In the genomic region with DNA sequence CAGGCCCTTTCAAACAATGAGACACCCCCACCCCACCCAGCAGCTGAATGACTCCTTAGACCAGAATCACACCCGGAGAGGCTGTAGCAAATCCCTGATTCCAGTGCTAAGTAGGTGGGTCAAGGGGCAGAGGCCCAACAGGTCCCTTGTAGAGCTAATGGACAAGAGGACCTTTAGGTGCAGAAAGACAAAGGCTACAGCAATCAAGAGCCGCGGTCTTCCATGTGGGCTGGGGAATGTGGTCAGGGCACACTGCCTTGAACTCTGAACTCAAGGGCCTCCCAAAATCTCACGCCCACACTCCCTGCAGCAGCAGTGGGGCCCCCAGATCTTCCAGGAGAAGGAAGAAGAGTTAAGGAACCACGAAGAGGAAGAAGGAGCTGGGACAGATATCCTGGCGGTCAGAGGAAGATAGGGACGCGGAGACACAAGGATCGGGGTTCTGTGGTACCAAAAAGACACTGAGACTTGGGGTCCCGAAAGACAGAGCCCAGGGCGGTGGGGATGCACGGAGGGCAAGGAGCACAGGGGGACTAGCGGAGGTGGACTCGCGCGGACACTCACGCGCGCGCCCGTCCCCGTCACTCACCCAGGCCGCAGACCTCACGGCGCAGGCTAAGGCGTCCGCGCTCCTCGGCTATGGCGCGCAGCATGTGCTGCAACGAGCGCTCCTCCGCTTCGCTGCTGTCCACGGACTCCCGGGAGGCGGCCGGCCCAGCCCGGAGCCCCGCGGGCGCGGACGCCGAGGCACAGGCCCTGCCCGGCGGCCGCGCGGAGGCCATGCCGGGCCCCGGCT, we compare ENCODE assay signal across 8 mouse cellular contexts. TPM values are rescaled to one million over a fixed set of nuclear protein-coding genes. Genes with fewer than 3 reads are reported as not detected.
DNase-seq lines count a peak whose midpoint lies in the region; ATAC-seq and TF ChIP-seq lines count a peak whose summit lies in the region.

No protein-coding gene starts in this region.

- H3K27me3 ChIP-seq in E14TG2a.4 (ENCODE audit: insufficient read depth, low read length) = peaks cover 37% of the 10 kb centered on the region
- no peaks in the 10 kb centered on the region for H3K27me3 ChIP-seq in heart, embryonic 14.5 days (ENCODE audit: control insufficient read depth, insufficient read depth, low read length)
- 0 out of 2 replicates have a peak, but pooled peaks cover 4% of the 10 kb centered on the region for H3K27me3 ChIP-seq in limb, embryonic 15.5 days
- H3K27me3 ChIP-seq in myocyte (ENCODE audit: control insufficient read depth, insufficient read depth, insufficient read length) = no peaks in the 10 kb centered on the region

- peaks cover 5% of the 10 kb centered on the region; the same call in 1 of the 2 replicates for H3K36me3 ChIP-seq in E14TG2a.4 (ENCODE audit: insufficient read depth, low read length)
- no peaks in the 10 kb centered on the region for H3K36me3 ChIP-seq in heart, embryonic 14.5 days (ENCODE audit: control insufficient read depth, insufficient read depth, low read length)
- H3K36me3 ChIP-seq in limb, embryonic 15.5 days = no peaks in the 10 kb centered on the region
- H3K36me3 ChIP-seq in myocyte (ENCODE audit: control insufficient read depth, insufficient read depth) = no peaks in the 10 kb centered on the region

- WGBS in heart, embryonic 14.5 days = 2% methylated on average over 46 of the region's 53 CpGs
- WGBS in limb, embryonic 15.5 days = under 1% methylated on average over 46 of the region's 53 CpGs

- peaks cover 40% of the 10 kb centered on the region for H3K4me1 ChIP-seq in E14TG2a.4 (replicated peaks; ENCODE audit: low read depth, low read length)
- peaks cover 29% of the 10 kb centered on the region for H3K4me1 ChIP-seq in cortical plate, adult 2 months (ENCODE audit: control insufficient read depth, insufficient read depth, low read length)
- peaks cover 4 to 5% of the 10 kb centered on the region in 2 experiments for H3K4me1 ChIP-seq in heart, embryonic 14.5 days (ENCODE audit: control insufficient read depth in 2 of 2, insufficient read depth in 2 of 2, low read length in 2 of 2)
- H3K4me1 ChIP-seq in limb, embryonic 15.5 days = peaks cover 43% of the 10 kb centered on the region

- H3K27ac ChIP-seq in cortical plate, adult 2 months (ENCODE audit: insufficient read depth, low read length) = peak overlapping the region; percentile 87
- H3K27ac ChIP-seq in heart, embryonic 14.5 days (replicated peaks in 1 of 2; ENCODE audit: control insufficient read depth in 1 of 2, insufficient read depth in 1 of 2, low read depth in 2 of 2, low read length in 2 of 2) = peak overlapping the region in 1 of 2 experiments; percentile 67; a peak in 2 of 4 replicates
- H3K27ac ChIP-seq in limb, embryonic 15.5 days = peak overlapping the region; percentile 71

- H3K9me3 ChIP-seq in E14TG2a.4 (ENCODE audit: low read length) = no peaks in the 10 kb centered on the region
- H3K9me3 ChIP-seq in heart, embryonic 14.5 days (ENCODE audit: control insufficient read depth, low read length) = no peaks in the 10 kb centered on the region
- H3K9me3 ChIP-seq in limb, embryonic 15.5 days = no peaks in the 10 kb centered on the region

- H3K9ac ChIP-seq in heart, embryonic 14.5 days (ENCODE audit: low read length) = peak overlapping the region; percentile 92
- H3K9ac ChIP-seq in limb, embryonic 15.5 days = peak overlapping the region; percentile 95

- ATAC-seq in heart, embryonic 14.5 days (ENCODE audit: insufficient number of reproducible peaks, insufficient read depth, low FRiP score, low read depth) = peak; percentile 36
- peak; percentile 20 for ATAC-seq in limb, embryonic 15.5 days (ENCODE audit: insufficient number of reproducible peaks, low FRiP score, low TSS enrichment, low read depth)
- no peak for ATAC-seq in monocyte, adult 5-6 weeks (replicated peaks; ENCODE audit: insufficient number of reproducible peaks, low FRiP score, low TSS enrichment, poor library complexity, severe bottlenecking)

- H3K79me2 ChIP-seq in myocyte (ENCODE audit: control insufficient read depth, insufficient read depth) = peaks cover 31% of the 10 kb centered on the region

- TF ChIP-seq CTCF in E14TG2a.4 (conservative IDR thresholded peaks at IDR 0.05; ENCODE audit: low read length) = no peak
- no peak for TF ChIP-seq CTCF in cortical plate, adult 2 months (IDR thresholded peaks at IDR 0.05; ENCODE audit: extremely low read depth, insufficient read depth, low read length)

- no peak for TF ChIP-seq POLR2A in cortical plate, adult 2 months (IDR thresholded peaks at IDR 0.05; ENCODE audit: extremely low read depth, insufficient read depth, low read length)
- TF ChIP-seq POLR2A in myocyte (IDR thresholded peaks at IDR 0.05; ENCODE audit: insufficient read length, low read depth) = no peak

- H3K4me3 ChIP-seq in E14TG2a.4 (replicated peaks; ENCODE audit: low read length) (peak overlapping the region; percentile 87), myocyte (peak overlapping the region; percentile 69)
- peak overlapping the region; percentile 99 for H3K4me3 ChIP-seq in cortical plate, adult 2 months (ENCODE audit: insufficient read depth, low read length)
- peak overlapping the region; percentile 53 to 78 for H3K4me3 ChIP-seq in heart, embryonic 14.5 days (ENCODE audit: control insufficient read depth in 1 of 2, insufficient read depth in 1 of 2, low read depth in 1 of 2, low read length in 2 of 2)
- peak overlapping the region; percentile 74 for H3K4me3 ChIP-seq in limb, embryonic 15.5 days

- H3ac ChIP-seq in myocyte (ENCODE audit: control insufficient read depth, insufficient read length) = peak overlapping the region; percentile 95

- peak; percentile 33 to 64 for DNase-seq in heart, adult 18-20 months
- DNase-seq in heart, adult 8-10 months (ENCODE audit: low spot score) = no peak

- H3K4me2 ChIP-seq in heart, embryonic 14.5 days (ENCODE audit: low read length) = peak overlapping the region; percentile 97
- peak overlapping the region; percentile 81 for H3K4me2 ChIP-seq in limb, embryonic 15.5 days
- H3K4me2 ChIP-seq in myocyte (ENCODE audit: low read depth) = peak overlapping the region; percentile 78

TF ChIP-seq in myocyte, 11 proteins besides CTCF, POLR2A, EP300 and RAD21:
- TF ChIP-seq MYOG (IDR thresholded peaks at IDR 0.05; ENCODE audit: control insufficient read depth in 1 of 3, insufficient read depth in 1 of 3, insufficient read length in 2 of 3, low read depth in 2 of 3) (peak in 1 of 3 experiments; percentile 13), SRF (IDR thresholded peaks at IDR 0.05; ENCODE audit: control insufficient read depth, insufficient read length, low read depth) (no peak)

RNA-seq across cellular contexts. Expression of a gene that starts 1.1 kb away (rescaled TPM):
- 10 to 100 TPM; 30.6 to 34.7 TPM for total RNA-seq in heart, adult 18-20 months (2021)
- total RNA-seq in heart, adult 8-10 months (2022) = 10 to 100 TPM; 30.5 to 36.5 (median 33.8) TPM
- polyA plus RNA-seq in cortical plate, adult 2 months (2012; rRNA removed) = 69.1 and 69.7 TPM in 2 replicates
- polyA plus RNA-seq in heart, embryonic 14.5 days (2014; fragmentation: Nextera tagmentation; extraction: Ambion mirVana) = 9.4 and 9.9 TPM in 2 replicates
- 8.1 and 8.7 TPM in 2 replicates for polyA plus RNA-seq in limb, embryonic 15.5 days (2015; fragmentation: Nextera tagmentation; extraction: Ambion mirVana)
- 44.0 TPM for polyA plus RNA-seq in myocyte (2012; fragmentation: generic; extraction: Trizol)
- 45.7 to 67.3 TPM (median 62.2 TPM) in 3 replicates for total RNA-seq in monocyte, adult 5-6 weeks (2017)

RNA-seq across cellular contexts. Expression of a gene that starts 29.7 kb away (rescaled TPM):
- total RNA-seq in heart, adult 18-20 months (2021) = not detected
- total RNA-seq in heart, adult 8-10 months (2022) = not detected
- polyA plus RNA-seq in cortical plate, adult 2 months (2012; rRNA removed) = 0.19 TPM in 2 replicates
- not detected in 2 replicates for polyA plus RNA-seq in heart, embryonic 14.5 days (2014; fragmentation: Nextera tagmentation; extraction: Ambion mirVana)
- polyA plus RNA-seq in limb, embryonic 15.5 days (2015; fragmentation: Nextera tagmentation; extraction: Ambion mirVana) = 0.14 TPM in 1 of 2 replicates, not detected in the other
- polyA plus RNA-seq in myocyte (2012; fragmentation: generic; extraction: Trizol) = not detected
- not detected in 3 replicates for total RNA-seq in monocyte, adult 5-6 weeks (2017)

RNA-seq across cellular contexts. Expression of a gene that starts 41.5 kb away (rescaled TPM):
- total RNA-seq in heart, adult 18-20 months (2021) = 1 to 10 TPM; 7.3 to 8.2 TPM
- 1 to 10 TPM; 6.1 to 7.7 (median 6.9) TPM for total RNA-seq in heart, adult 8-10 months (2022)
- 14.2 and 17.6 TPM in 2 replicates for polyA plus RNA-seq in cortical plate, adult 2 months (2012; rRNA removed)
- polyA plus RNA-seq in heart, embryonic 14.5 days (2014; fragmentation: Nextera tagmentation; extraction: Ambion mirVana) = 17.4 and 17.5 TPM in 2 replicates
- polyA plus RNA-seq in limb, embryonic 15.5 days (2015; fragmentation: Nextera tagmentation; extraction: Ambion mirVana) = 20.4 and 21.1 TPM in 2 replicates
- 16.0 TPM for polyA plus RNA-seq in myocyte (2012; fragmentation: generic; extraction: Trizol)
- total RNA-seq in monocyte, adult 5-6 weeks (2017) = 7.9 to 12.5 TPM (median 12.3 TPM) in 3 replicates
